Mouse (Mus musculus): ENCODE results near the gene Gpr141.

DNA sequence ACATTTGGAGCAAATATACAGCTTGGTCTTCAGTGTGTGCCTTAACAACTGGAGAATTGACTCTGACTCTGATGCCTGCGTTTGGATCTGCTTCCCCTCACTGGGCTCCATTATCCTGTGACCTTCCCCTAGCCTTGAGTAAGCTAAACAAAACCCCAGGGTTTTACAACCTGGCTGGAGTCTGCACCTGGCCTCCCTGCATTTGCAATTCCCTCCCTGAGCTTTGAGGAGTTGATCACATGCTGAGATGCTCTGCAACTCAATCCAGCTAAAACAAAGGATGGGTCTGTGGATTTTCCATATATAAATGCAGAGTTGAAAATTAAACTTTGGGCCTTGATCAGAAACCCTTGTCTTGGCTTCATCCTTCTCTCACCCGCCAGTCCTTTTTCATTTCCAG lies 4.8 kb downstream of the Gpr141 start:
- TF ChIP-seq POLR2A (IDR thresholded peaks at IDR 0.05; ENCODE audit: borderline replicate concordance, control insufficient read depth, low read depth, low read length) (no peak), CTCF (IDR thresholded peaks at IDR 0.05; ENCODE audit: control insufficient read depth, insufficient read depth, low read length) (no peak)

Measured in bone marrow, adult 2 months (tissue).